ENCODE assay signal across 14 mouse cellular contexts in genomic region chr7:4541344-4541743, GRCm38 (mm10). TPM values are rescaled to one million over a fixed set of nuclear protein-coding genes. Genes with fewer than 3 reads are reported as not detected.
"Had no signal": no experiment of that assay in that cellular context is flagged by ENCODE, and none has a peak within 500 bp of the region (broad histone marks: within the 10 kb centered on the region; RNA-seq: fewer than 3 reads in every experiment).

No protein-coding gene starts in this region.

- H3K4me3 ChIP-seq: limb, embryonic 10.5 days; neural tube, embryonic 12.5 days had no signal

- H3K27ac ChIP-seq: limb, embryonic 10.5 days; liver, embryonic 14.5 days; neural tube, embryonic 12.5 days had no signal

- H3K9ac ChIP-seq: liver, embryonic 14.5 days; neural tube, embryonic 12.5 days had no signal

- DNase-seq: kidney, adult 8-10 months; kidney, postnatal 4 days; lung, adult 2 months; lung, postnatal 36 days; midbrain, embryonic 14.5 days; right cerebral cortex, postnatal 14 days; thymus, postnatal 36 days had no signal

- ATAC-seq: intestine, postnatal 0 days; lung, postnatal 0 days had no signal

- H3K27me3 ChIP-seq: neural tube, embryonic 12.5 days had no signal

- H3K36me3 ChIP-seq: limb, embryonic 10.5 days had no signal

- H3K9me3 ChIP-seq: limb, embryonic 10.5 days; neural tube, embryonic 12.5 days had no signal

- H3K4me2 ChIP-seq: neural tube, embryonic 12.5 days had no signal

RNA-seq across cellular contexts. Expression of gene Syt5, which starts 6.0 kb away (rescaled TPM):
- total RNA-seq: megakaryocyte progenitor cell, adult 5-6 weeks; monocyte, adult 5-6 weeks had no signal

RNA-seq across cellular contexts. Expression of gene Tnnt1, which starts 25.2 kb away (rescaled TPM):
- total RNA-seq: monocyte, adult 5-6 weeks had no signal
